Mouse (Mus musculus) layer of hippocampus, adult 18-20 months (tissue): ENCODE measurements around the gene Tnnc1. TPM values are rescaled to one million over a fixed set of nuclear protein-coding genes. Genes with fewer than 3 reads are reported as not detected.

Experiments used
- DNase-seq, 2 experiments: peaks; one replicate each; pipeline ENCODE4 v3.0.0; 2022; ENCODE audit warnings: low spot score in 2 of 2
- long read RNA-seq: library from polyadenylated mRNA; stranded (forward); transcript quantifications from one replicate; pipeline ENCODE4 v2.0.0, GENCODE M21; 2021
- total RNA-seq, 2 experiments: library from RNA; stranded (reverse); gene quantifications; 2 replicates each; pipeline ENCODE4 v1.2.3; 2021

Tnnc1 gene
- 1 to 10 TPM; 2.0 to 3.5 TPM for total RNA-seq
- long read RNA-seq, result 0 reads

GRCm38 (mm10) chr14:31208084-31208483, at the start of gene Tnnc1:
Gene Tnnc1, plus strand, starts transcription at chr14:31208312.
- DNase-seq, result no peak

GRCm38 (mm10) chr14:31160196-31161150, 47.6 kb upstream of the Tnnc1 start:
- DNase-seq, result no peak

- DNase-seq, result no peak
Measured at GRCm38 (mm10) chr14:31161191-31161590, 46.9 kb upstream of the Tnnc1 start.

GRCm38 (mm10) chr14:31161638-31162037, 46.5 kb upstream of the Tnnc1 start:
- DNase-seq, result no peak

GRCm38 (mm10) chr14:31164067-31164466, 44.0 kb upstream of the Tnnc1 start:
- no peak for DNase-seq

GRCm38 (mm10) chr14:31165010-31165409, 43.1 kb upstream of the Tnnc1 start:
- DNase-seq, result no peak

GRCm38 (mm10) chr14:31165458-31165857, 42.7 kb upstream of the Tnnc1 start:
- DNase-seq, result no peak

- DNase-seq, result no peak
Measured at GRCm38 (mm10) chr14:31165991-31166630, 42.0 kb upstream of the Tnnc1 start.

- DNase-seq, result no peak
Measured at GRCm38 (mm10) chr14:31166827-31167226, 41.3 kb upstream of the Tnnc1 start.

GRCm38 (mm10) chr14:31168425-31168824, 39.7 kb upstream of the Tnnc1 start, which contains the start of gene Stab1:
Gene Stab1, minus strand, starts transcription at chr14:31168641.
- no peak for DNase-seq

GRCm38 (mm10) chr14:31169508-31169907, 38.6 kb upstream of the Tnnc1 start:
- no peak for DNase-seq

- no peak for DNase-seq
Measured at GRCm38 (mm10) chr14:31170963-31171362, 37.1 kb upstream of the Tnnc1 start.

GRCm38 (mm10) chr14:31171386-31171785, 36.7 kb upstream of the Tnnc1 start:
- DNase-seq, result no peak

- no peak for DNase-seq
Measured at GRCm38 (mm10) chr14:31171821-31172220, 36.3 kb upstream of the Tnnc1 start.

- DNase-seq, result no peak
Measured at GRCm38 (mm10) chr14:31172781-31173455, 35.2 kb upstream of the Tnnc1 start.

GRCm38 (mm10) chr14:31173537-31173936, 34.6 kb upstream of the Tnnc1 start:
- DNase-seq, result no peak

GRCm38 (mm10) chr14:31177287-31177686, 30.8 kb upstream of the Tnnc1 start:
- DNase-seq, result no peak

GRCm38 (mm10) chr14:31177715-31178114, 30.4 kb upstream of the Tnnc1 start:
- DNase-seq, result no peak

- DNase-seq, result no peak
Measured at GRCm38 (mm10) chr14:31179677-31180365, 28.3 kb upstream of the Tnnc1 start.

GRCm38 (mm10) chr14:31181512-31181911, 26.6 kb upstream of the Tnnc1 start:
- no peak for DNase-seq

- no peak for DNase-seq
Measured at GRCm38 (mm10) chr14:31182786-31183290, 25.3 kb upstream of the Tnnc1 start.
